Mouse (Mus musculus): Measurements from ENCODE around the gene Krt4. TPM values are rescaled to one million over a fixed set of nuclear protein-coding genes. Genes with fewer than 3 reads are reported as not detected.

Krt4 gene
- polyA plus RNA-seq, 1 experiment from 2014 or later: not detected

DNA sequence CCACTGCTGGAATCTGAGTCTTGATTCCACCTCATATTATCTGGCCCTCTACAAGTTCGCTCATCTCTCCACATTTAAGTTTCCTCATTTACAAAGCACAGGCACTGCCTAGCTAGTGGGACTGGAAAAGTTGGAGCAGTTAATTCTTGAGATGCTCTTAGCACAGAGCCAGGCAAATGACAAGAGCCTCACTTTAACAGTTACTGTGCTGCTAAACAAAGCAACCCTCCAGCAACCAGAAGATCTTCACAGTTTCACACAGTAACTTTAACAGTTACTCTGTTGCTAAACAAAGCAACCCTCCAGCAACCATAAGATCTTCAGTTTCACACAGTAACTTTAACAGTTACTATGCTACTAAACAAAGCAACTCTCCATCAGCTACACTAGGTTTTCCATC, 50.2 kb downstream of the Krt4 start:
- Histone ChIP-seq H3K4me1 (replicated peaks) (no peaks in the 10 kb centered on the region; the same call in 1 of the 2 replicates), H3K9me3 (no peaks in the 10 kb centered on the region), H3K9ac (no peak overlapping the region), H3K36me3 (no peaks in the 10 kb centered on the region), H3K4me3 (no peak overlapping the region), H3K27ac (no peak overlapping the region), H3K4me2 (no peak overlapping the region), H3K27me3 (0 out of 2 replicates have a peak, but pooled peaks cover 15% of the 10 kb centered on the region)
- no peak for ATAC-seq (ENCODE audit: low FRiP score)
- 93% methylated on average over 1 of the region's 1 CpGs for WGBS

DNA sequence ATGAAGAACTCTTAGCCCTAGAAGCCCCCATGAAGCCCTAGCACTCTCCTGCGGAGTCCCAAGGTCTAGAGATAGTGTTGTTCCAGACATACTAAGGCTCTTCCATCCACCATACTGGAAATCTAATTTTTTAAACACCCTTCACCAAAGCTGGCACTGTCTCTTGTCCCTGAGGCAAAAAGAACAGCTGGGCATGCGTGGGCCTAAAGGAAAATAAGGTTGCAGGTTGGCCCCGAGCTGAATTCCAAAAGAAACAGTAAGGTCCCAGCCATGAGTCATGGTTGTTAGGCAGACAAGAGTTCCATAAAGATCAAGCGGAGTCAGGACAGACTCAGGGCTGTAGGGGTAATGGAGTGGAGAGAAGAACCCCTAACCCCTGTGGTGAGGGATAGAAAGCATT, 51.3 kb downstream of the Krt4 start:
- Histone ChIP-seq H3K27ac (no peak overlapping the region), H3K4me3 (no peak overlapping the region), H3K27me3 (0 out of 2 replicates have a peak, but pooled peaks cover 12% of the 10 kb centered on the region), H3K36me3 (no peaks in the 10 kb centered on the region), H3K9ac (no peak overlapping the region), H3K4me2 (no peak overlapping the region), H3K4me1 (replicated peaks) (no peaks in the 10 kb centered on the region; the same call in 1 of the 2 replicates), H3K9me3 (no peaks in the 10 kb centered on the region)
- no peak for ATAC-seq (ENCODE audit: low FRiP score)
- 51% methylated on average over 4 of the region's 4 CpGs for WGBS

DNA sequence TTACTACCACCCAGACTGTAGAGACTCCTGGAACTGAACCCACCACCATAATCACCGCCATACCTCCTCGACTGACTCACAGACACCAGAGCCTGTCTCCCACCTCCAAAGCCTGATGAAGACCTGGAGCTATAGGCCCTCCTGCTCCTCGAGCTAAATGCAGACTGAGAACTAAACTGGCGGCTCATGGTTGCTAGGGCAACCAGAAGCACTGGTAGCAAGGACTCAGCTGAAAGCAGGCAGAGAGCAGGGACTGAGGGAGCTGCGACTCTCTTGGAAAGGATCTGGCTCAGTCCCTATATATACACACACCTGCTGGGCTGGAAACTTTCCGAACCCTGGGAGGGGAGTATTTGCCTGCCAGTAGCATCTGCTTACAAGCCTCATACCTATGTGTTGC, 55.1 kb downstream of the Krt4 start, which contains the start of gene Krt77:
TSS of gene Krt77 (minus strand) at position 275 of the 400 bp plus-strand sequence.
- WGBS: 27% methylated on average over 6 of the region's 6 CpGs
- Histone ChIP-seq H3K9ac (no peak within 1 kb of the TSS), H3K27ac (no peak within 1 kb of the TSS), H3K4me2 (no peak within 1 kb of the TSS), H3K9me3 (no peaks in the 10 kb centered on the region), H3K36me3 (no peaks in the 10 kb centered on the region), H3K4me3 (no peak within 1 kb of the TSS), H3K4me1 (replicated peaks) (no peaks in the 10 kb centered on the region; the same call in 1 of the 2 replicates), H3K27me3 (0 out of 2 replicates have a peak, but pooled peaks cover 15% of the 10 kb centered on the region)
- no peak for ATAC-seq (ENCODE audit: low FRiP score)

Small RNAs within 50 kb of the gene (microRNA-seq; reads per million reads assigned to microRNA genes)
- gene Gm44356: not detected

Other genes starting within 250 kb of the Krt4 start
- not detected in 2 replicates for gene Krt6b, start 244.4 kb downstream of the Krt4 start, polyA plus RNA-seq (2015; fragmentation: Nextera tagmentation; extraction: Ambion mirVana)
- gene Krt6a, start 230.4 kb downstream of the Krt4 start, polyA plus RNA-seq (2015; fragmentation: Nextera tagmentation; extraction: Ambion mirVana): not detected in 2 replicates
- 0.12 and 0.38 TPM in 2 replicates for gene Krt5, start 211.8 kb downstream of the Krt4 start, polyA plus RNA-seq (2015; fragmentation: Nextera tagmentation; extraction: Ambion mirVana)
- 0.31 and 0.45 TPM in 2 replicates for gene Krt71, start 181.6 kb downstream of the Krt4 start, polyA plus RNA-seq (2015; fragmentation: Nextera tagmentation; extraction: Ambion mirVana)
- gene Krt72, start 138.3 kb downstream of the Krt4 start, polyA plus RNA-seq (2015; fragmentation: Nextera tagmentation; extraction: Ambion mirVana): not detected in 2 replicates
- gene Krt73, start 122.4 kb downstream of the Krt4 start, polyA plus RNA-seq (2015; fragmentation: Nextera tagmentation; extraction: Ambion mirVana): 1.6 and 2.4 TPM in 2 replicates
- gene Krt2, start 106.6 kb downstream of the Krt4 start, polyA plus RNA-seq (2015; fragmentation: Nextera tagmentation; extraction: Ambion mirVana): not detected in 2 replicates
- 7.6 TPM in 2 replicates for gene Krt1, start 73.9 kb downstream of the Krt4 start, polyA plus RNA-seq (2015; fragmentation: Nextera tagmentation; extraction: Ambion mirVana)
- gene Krt77, start 55.0 kb downstream of the Krt4 start, polyA plus RNA-seq (2015; fragmentation: Nextera tagmentation; extraction: Ambion mirVana): 0.10 TPM in 1 of 2 replicates, not detected in the other
- not detected in 2 replicates for gene Krt76, start 31.8 kb downstream of the Krt4 start, polyA plus RNA-seq (2015; fragmentation: Nextera tagmentation; extraction: Ambion mirVana)
- 0.12 and 0.23 TPM in 2 replicates for gene Krt79, start 15.6 kb upstream of the Krt4 start, polyA plus RNA-seq (2015; fragmentation: Nextera tagmentation; extraction: Ambion mirVana)
- gene Krt78, start 29.6 kb upstream of the Krt4 start, polyA plus RNA-seq (2015; fragmentation: Nextera tagmentation; extraction: Ambion mirVana): not detected in 2 replicates
- gene Krt8, start 79.7 kb upstream of the Krt4 start, polyA plus RNA-seq (2015; fragmentation: Nextera tagmentation; extraction: Ambion mirVana): 4.0 and 6.2 TPM in 2 replicates
- gene Krt18, start 103.4 kb upstream of the Krt4 start, polyA plus RNA-seq (2015; fragmentation: Nextera tagmentation; extraction: Ambion mirVana): 7.6 and 14.2 TPM in 2 replicates
- gene Eif4b, start 149.0 kb upstream of the Krt4 start, polyA plus RNA-seq (2015; fragmentation: Nextera tagmentation; extraction: Ambion mirVana): 82.3 and 82.9 TPM in 2 replicates
- gene Tns2, start 175.7 kb upstream of the Krt4 start, polyA plus RNA-seq (2015; fragmentation: Nextera tagmentation; extraction: Ambion mirVana): 8.3 and 9.3 TPM in 2 replicates
- 50.8 and 57.4 TPM in 2 replicates for gene Spryd3, start 211.5 kb upstream of the Krt4 start, polyA plus RNA-seq (2015; fragmentation: Nextera tagmentation; extraction: Ambion mirVana)
- 0.49 and 1.2 TPM in 2 replicates for gene Igfbp6, start 219.6 kb upstream of the Krt4 start, polyA plus RNA-seq (2015; fragmentation: Nextera tagmentation; extraction: Ambion mirVana)
- 0.14 TPM in 1 of 2 replicates, not detected in the other for gene Soat2, start 225.8 kb upstream of the Krt4 start, polyA plus RNA-seq (2015; fragmentation: Nextera tagmentation; extraction: Ambion mirVana)

Measured in hindbrain, embryonic 13.5 days (tissue).